Mouse (Mus musculus): ENCODE data around the gene Rnf150. TPM values are rescaled to one million over a fixed set of nuclear protein-coding genes. Genes with fewer than 3 reads are reported as not detected.

The Rnf150 gene
- polyA plus RNA-seq, 2 experiments from 2014 or later: not detected

Other genes starting within 250 kb of the Rnf150 start
- 10 to 100 TPM; 70.3 to 73.0 TPM for gene Zfp330, start 89.2 kb upstream of the Rnf150 start, polyA plus RNA-seq (2017; shearing (Covaris generic))